Mouse (Mus musculus) C2C12 (cell line): ENCODE measurements around the gene BC049762.

Experiments used
- CEBPB ChIP-seq: IDR thresholded peaks from one replicate; pipeline ENCODE4 v1.6.1; 2011; ENCODE audit warnings: low read depth, mild to moderate bottlenecking, control low read depth, moderate library complexity
- CTCF ChIP-seq: IDR thresholded peaks from one replicate; pipeline ENCODE4 v1.5.1; 2011; ENCODE audit not compliant: control insufficient read depth, insufficient read depth, insufficient read length
- FOSL1 ChIP-seq: IDR thresholded peaks from one replicate; pipeline ENCODE4 v1.8.0; 2011; ENCODE audit warnings: mild to moderate bottlenecking, low read length; ENCODE audit not compliant: poor library complexity, insufficient read depth, severe bottlenecking
- MAX ChIP-seq: IDR thresholded peaks from one replicate; pipeline ENCODE4 v1.6.1; 2011; ENCODE audit warnings: mild to moderate bottlenecking, control low read depth
- MYOD1 ChIP-seq: IDR thresholded peaks from one replicate; pipeline ENCODE4 v1.6.1; 2011; ENCODE audit warnings: low read depth; ENCODE audit not compliant: control insufficient read depth, insufficient read length
- USF1 ChIP-seq: IDR thresholded peaks from one replicate; pipeline ENCODE4 v1.6.1; 2011; ENCODE audit warnings: low read depth, mild to moderate bottlenecking, control low read depth, moderate library complexity

GRCm38 (mm10) chr11:51311846-51312245, 49.0 kb upstream of the BC049762 start:
- TF ChIP-seq CTCF, result no peak
- TF ChIP-seq MYOD1, result no peak
- no peak for TF ChIP-seq CEBPB
- TF ChIP-seq USF1, result no peak
- no peak for TF ChIP-seq MAX
- no peak for TF ChIP-seq FOSL1
